Mouse (Mus musculus) lung, adult 2 months (tissue): ENCODE measurements around the gene Pygm.

Source experiments
- CTCF ChIP-seq: fragments of 200-500 bp; IDR thresholded peaks from 2 replicates; pipeline ENCODE4 v1.5.1; 2011; ENCODE audit warnings: mild to moderate bottlenecking, low read length, control low read depth; ENCODE audit not compliant: insufficient read depth
- POLR2A ChIP-seq: fragments of 200-500 bp; IDR thresholded peaks from 2 replicates; pipeline ENCODE4 v1.6.1; 2011; ENCODE audit warnings: low read depth, mild to moderate bottlenecking, control low read depth, low read length, borderline replicate concordance; ENCODE audit errors: extremely low read depth

DNA sequence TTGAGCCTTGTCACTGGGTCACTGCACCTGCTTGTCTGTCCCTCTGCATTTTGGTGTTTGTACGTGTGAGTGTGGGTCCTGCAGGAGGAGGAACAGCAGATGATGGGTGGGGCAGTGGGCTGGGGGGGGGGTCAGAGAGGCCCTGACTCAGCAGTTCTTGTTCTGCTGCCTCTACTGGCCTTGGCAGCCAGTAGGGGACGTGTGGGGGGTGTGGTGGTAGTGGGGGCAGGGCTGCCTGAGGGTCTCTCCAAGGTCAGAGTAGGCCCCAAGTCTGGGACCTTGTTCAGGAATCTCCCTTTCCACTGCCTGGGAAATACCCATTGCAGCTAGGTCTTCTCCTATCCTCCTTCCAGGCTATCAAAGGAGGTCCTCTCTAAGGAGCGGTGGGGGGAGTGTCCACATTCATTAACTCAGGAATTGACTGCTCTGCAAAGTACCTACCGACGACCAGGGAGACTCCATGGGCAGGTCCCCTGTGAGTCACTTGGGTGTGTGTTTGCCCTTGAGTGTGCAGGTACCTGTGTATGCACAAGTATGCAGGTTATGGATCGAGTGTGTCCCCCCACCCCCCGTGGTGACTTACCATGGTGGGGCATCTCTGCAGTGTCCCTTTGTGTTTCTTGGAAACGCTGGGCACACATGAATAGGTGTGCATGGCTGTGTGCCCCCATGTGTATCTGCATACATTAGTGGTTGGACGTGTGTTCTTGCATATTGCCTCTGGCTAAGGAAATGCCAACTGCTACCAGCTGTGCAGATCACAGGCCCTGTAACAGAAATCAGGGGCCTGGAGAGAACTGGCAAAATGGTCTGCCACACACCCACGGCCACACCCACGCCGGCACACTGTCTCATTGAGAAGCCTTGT lies 32.9 kb downstream of the Pygm start:
- TF ChIP-seq CTCF: no peak
- TF ChIP-seq POLR2A: no peak
